Mouse (Mus musculus) midbrain, embryonic 12.5 days (tissue): ENCODE results near the gene Rtp2. TPM values are rescaled to one million over a fixed set of nuclear protein-coding genes. Genes with fewer than 3 reads are reported as not detected.
"Not testable (repeated sequence)": the region's sequence is repeated elsewhere in the genome, so short reads cannot be mapped to it uniquely, and the experiment has no call there.

Experiments used
- ATAC-seq: fragments of 200-750 bp; cut with Nextera tagmentation; 2 replicates; pipeline ENCODE4 v1.8.0; 2017; ENCODE audit warnings: low read depth, moderate TSS enrichment, moderate library complexity; ENCODE audit not compliant: low FRiP score
- H3K27ac ChIP-seq: fragments of 300-500 bp; sonication (generic); replicated peaks from 2 replicates; pipeline ENCODE4 v1.5.1; 2016; ENCODE audit warnings: mild to moderate bottlenecking
- H3K27me3 ChIP-seq: fragments of 300-500 bp; sonication (generic); 2 replicates; pipeline ENCODE4 v1.6.1; 2016; ENCODE audit warnings: mild to moderate bottlenecking
- H3K36me3 ChIP-seq: fragments of 300-500 bp; sonication (generic); 2 replicates; pipeline ENCODE4 v1.6.1; 2016
- H3K4me1 ChIP-seq: fragments of 300-500 bp; sonication (generic); 2 replicates; pipeline ENCODE4 v1.6.1; 2016
- H3K4me2 ChIP-seq: fragments of 300-500 bp; sonication (generic); replicated peaks from 2 replicates; pipeline ENCODE4 v1.6.1; 2016; ENCODE audit warnings: mild to moderate bottlenecking, moderate library complexity
- H3K4me3 ChIP-seq: fragments of 300-500 bp; sonication (generic); 2 replicates; pipeline ENCODE4 v1.5.1; 2016; ENCODE audit warnings: mild to moderate bottlenecking
- H3K9ac ChIP-seq: fragments of 300-500 bp; sonication (generic); replicated peaks from 2 replicates; pipeline ENCODE4 v1.6.1; 2016; ENCODE audit warnings: mild to moderate bottlenecking, moderate library complexity
- H3K9me3 ChIP-seq: fragments of 300-500 bp; sonication (generic); 2 replicates; pipeline ENCODE4 v1.6.1; 2016; ENCODE audit warnings: mild to moderate bottlenecking
- WGBS: fragments of 180-500 bp; shearing (Covaris S2); methylation state at CpG from one replicate; pipeline ENCODE4 v1.1.7; 2016; 5-methylcytosine and 5-hydroxymethylcytosine counted together
- polyA plus RNA-seq: library from polyadenylated mRNA; unstranded; fragments of >200 nt; fragmentation: Nextera tagmentation; extraction: Ambion mirVana; gene quantifications from 2 replicates; pipeline ENCODE4 v1.2.1, GENCODE M21; 2016

Rtp2 gene
- polyA plus RNA-seq, 1 experiment from 2014 or later, result not detected

DNA sequence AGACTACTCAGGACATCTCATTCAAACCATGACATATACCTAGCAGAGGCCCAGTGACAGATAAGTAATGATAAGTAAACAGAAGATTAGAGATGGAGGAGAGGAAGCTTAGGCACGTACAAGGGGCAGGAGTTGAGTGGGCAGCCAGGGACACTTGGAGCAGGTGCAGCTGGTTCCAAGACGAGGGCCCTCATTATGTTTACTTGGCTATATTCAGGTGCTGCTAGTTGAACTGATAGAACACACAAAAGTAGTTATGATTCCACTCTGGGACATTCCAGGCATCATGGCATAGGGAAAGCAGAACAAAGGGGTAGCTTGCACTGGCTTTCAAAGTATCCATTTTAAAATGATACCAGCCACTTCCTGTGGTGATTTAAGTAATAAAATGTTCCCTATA is 2.2 kb upstream of the Rtp2 start:
- no peak overlapping the region for H3K4me3 ChIP-seq
- 77% methylated on average over 2 of the region's 2 CpGs for WGBS
- H3K27me3 ChIP-seq, result no peaks in the 10 kb centered on the region
- H3K4me1 ChIP-seq, result no peaks in the 10 kb centered on the region
- H3K36me3 ChIP-seq, result no peaks in the 10 kb centered on the region
- no peak for ATAC-seq
- no peak overlapping the region for H3K9ac ChIP-seq
- H3K9me3 ChIP-seq, result no peaks in the 10 kb centered on the region
- H3K27ac ChIP-seq, result no peak overlapping the region
- no peak overlapping the region for H3K4me2 ChIP-seq

DNA sequence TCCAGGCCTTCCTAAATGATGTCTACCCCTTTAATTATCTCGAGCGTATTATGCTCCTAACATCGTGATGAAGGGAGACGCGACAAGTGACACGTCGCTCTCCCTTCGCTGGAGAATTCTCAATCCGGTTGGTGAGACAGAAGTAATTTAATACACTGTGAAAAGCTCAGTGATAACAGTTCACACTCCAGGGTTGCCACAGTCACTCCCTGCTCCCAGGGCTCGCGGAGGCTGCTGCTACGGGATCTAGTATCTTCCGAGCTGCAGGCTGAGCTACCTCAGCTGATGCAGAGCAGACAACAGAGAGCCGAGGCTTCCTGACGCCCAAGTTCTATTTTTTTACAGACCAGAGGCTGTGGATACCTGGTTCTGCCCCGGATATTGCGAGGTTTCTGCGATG is 919 bp downstream of the Rtp2 start:
- Histone ChIP-seq H3K4me1 (no peaks in the 10 kb centered on the region), H3K27me3 (no peaks in the 10 kb centered on the region), H3K9ac (no peak overlapping the region), H3K9me3 (no peaks in the 10 kb centered on the region), H3K36me3 (no peaks in the 10 kb centered on the region), H3K4me2 (no peak overlapping the region), H3K4me3 (no peak overlapping the region), H3K27ac (no peak overlapping the region)
- WGBS, result 85% methylated on average over 18 of the region's 18 CpGs
- no peak for ATAC-seq

DNA sequence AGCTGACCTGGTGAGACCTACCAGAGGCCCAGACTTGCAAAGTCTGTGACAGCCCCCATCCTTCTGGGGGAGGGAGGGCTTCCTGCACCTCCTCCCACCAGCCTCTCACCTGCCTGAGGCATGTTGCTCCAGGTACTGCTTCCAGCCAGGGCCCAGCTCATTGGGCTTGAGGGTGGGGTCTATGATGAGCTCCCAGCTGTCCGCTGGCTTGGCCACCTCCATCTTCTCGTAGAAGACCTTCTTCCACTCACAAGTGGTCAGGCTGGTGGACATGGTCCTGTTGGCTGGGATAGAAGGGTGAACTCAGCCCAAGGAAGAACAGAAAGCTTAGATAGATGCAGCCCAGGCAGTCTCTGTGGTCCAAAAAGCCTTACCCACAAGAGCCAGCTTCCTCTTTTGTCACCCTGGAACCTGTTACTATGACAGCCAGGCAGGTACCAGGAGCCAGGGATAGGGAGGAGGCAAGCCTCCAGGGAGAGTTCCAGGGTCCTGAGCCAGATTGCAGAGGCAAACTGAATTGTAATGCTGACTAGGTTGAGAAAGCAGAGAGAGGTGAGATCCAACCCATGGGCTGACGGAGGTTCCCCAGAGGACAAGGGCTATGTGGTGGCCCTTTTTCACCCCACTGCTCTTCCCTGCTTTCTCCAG is 1.6 kb downstream of the Rtp2 start:
- H3K9ac ChIP-seq, result no peak overlapping the region
- no peak overlapping the region for H3K4me2 ChIP-seq
- no peak overlapping the region for H3K4me3 ChIP-seq
- no peak overlapping the region for H3K27ac ChIP-seq
- H3K27me3 ChIP-seq, result no peaks in the 10 kb centered on the region
- no peaks in the 10 kb centered on the region for H3K4me1 ChIP-seq
- no peaks in the 10 kb centered on the region for H3K36me3 ChIP-seq
- ATAC-seq, result no peak
- H3K9me3 ChIP-seq, result no peaks in the 10 kb centered on the region
- 87% methylated on average over 3 of the region's 3 CpGs for WGBS

DNA sequence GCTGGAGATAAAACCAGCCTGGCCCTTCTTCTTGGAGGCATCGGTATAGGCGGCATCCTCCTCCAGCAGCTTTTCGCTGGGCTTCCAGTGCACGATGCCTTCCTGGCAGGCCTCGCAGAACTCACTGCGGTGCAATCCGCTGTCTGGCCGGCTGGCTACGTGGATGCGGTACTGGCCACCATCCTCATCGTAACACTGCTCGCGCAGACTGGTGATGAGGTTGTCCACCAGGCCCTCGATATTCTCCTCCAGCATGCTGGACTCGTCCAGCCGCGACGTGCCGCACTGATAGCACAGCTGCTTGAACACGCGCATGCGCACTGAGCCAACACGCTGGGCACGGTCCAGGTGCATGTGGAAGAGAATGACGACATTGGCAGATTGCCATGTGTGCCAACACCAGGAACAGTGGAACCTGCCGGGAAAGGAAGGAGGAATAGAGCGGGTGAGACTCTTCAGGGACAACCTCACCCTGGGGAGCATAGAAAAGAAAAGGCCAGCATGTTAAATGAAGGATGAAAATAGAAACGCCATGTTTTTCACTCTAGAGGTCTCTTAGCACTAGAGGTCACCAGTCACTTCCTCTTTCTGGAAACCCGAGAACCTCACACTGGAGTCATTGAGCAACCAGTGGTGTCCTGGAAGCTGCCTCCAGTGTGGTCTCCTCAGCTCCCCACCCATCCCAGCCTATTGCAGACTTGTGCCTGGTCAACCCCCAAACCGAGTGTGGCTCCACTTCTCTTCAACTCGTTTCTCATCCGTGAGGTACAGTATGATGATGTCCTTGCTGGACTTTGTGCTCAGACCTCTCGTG is 4.7 kb downstream of the Rtp2 start:
- H3K4me3 ChIP-seq, result no peak overlapping the region
- no peak overlapping the region for H3K27ac ChIP-seq
- H3K36me3 ChIP-seq, result no peaks in the 10 kb centered on the region
- 93% methylated on average over 33 of the region's 33 CpGs for WGBS
- H3K4me2 ChIP-seq, result no peak overlapping the region
- no peaks in the 10 kb centered on the region for H3K27me3 ChIP-seq
- ATAC-seq, result no peak
- H3K9me3 ChIP-seq, result no peaks in the 10 kb centered on the region
- H3K4me1 ChIP-seq, result no peaks in the 10 kb centered on the region
- no peak overlapping the region for H3K9ac ChIP-seq

DNA sequence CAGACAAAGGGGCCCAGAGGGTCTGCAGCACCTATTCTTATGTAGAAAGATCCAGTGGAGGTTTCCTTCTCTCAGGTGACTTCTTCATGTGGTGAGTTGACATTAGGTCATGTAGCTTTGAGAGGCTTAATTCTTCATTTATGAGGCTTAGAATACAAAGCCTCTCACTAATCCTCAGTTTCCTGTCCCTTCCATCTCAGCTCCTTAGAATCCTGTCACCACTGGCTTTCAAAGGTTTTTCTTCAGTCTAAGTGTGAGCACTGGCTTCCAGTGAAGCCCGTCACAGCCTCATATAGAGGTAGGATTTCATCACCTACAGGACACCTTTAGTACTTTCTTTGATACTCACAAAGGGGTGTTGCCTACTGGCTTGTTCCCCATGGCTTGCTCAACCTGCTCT is 9.3 kb downstream of the Rtp2 start:
- Histone ChIP-seq H3K4me3 (no peak overlapping the region), H3K27me3 (no peaks in the 10 kb centered on the region), H3K36me3 (no peaks in the 10 kb centered on the region), H3K4me1 (no peaks in the 10 kb centered on the region), H3K4me2 (no peak overlapping the region), H3K9ac (no peak overlapping the region), H3K9me3 (no peaks in the 10 kb centered on the region), H3K27ac (no peak overlapping the region)
- ATAC-seq, result no peak
- WGBS, result 81% methylated on average over 1 of the region's 1 CpGs

DNA sequence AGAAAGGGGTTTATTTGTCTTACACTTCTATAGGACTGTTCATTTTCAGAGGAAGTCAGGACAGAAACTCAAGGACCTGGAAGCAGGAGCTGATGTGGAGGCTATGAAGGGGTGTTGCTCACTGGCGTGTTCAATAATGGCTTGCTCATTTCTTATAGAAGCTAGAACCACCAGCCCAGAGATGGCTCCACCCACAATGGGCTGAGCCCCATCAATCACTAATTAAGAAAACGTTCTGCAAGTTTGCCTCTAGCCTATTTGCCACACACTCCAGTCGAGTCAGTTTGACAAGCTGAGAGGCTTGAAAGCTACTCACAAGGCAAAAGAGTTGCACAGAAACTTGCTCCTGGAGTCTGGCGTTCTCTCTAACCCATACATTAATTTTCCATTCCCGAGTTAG is 10.5 kb downstream of the Rtp2 start:
- no peak overlapping the region for H3K4me2 ChIP-seq
- H3K4me3 ChIP-seq, result no peak overlapping the region
- WGBS, result 89% methylated on average over 5 of the region's 5 CpGs
- no peaks in the 10 kb centered on the region for H3K36me3 ChIP-seq
- no peaks in the 10 kb centered on the region for H3K4me1 ChIP-seq
- ATAC-seq, result no peak
- H3K27ac ChIP-seq, result no peak overlapping the region
- H3K9ac ChIP-seq, result no peak overlapping the region
- H3K9me3 ChIP-seq, result no peaks in the 10 kb centered on the region
- no peaks in the 10 kb centered on the region for H3K27me3 ChIP-seq

DNA sequence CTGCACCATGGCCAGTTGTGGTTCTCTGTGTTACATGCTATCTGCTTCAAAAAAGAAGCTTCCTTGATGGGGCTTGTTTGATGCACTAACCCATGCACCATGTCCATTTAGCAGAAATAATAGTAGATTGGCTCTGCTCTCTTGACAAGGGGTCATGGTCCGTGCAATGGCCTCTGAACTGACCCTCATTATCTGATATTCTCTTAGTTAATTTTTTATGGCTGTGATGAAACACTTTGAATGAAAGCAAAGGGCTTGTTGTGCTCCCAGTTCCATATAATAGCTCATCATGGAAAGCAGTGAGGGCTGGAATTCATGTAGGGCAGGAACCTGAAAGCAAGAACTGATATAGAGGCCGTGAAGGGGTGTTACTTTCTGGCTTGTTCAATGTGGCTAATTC is 12.8 kb downstream of the Rtp2 start:
- Histone ChIP-seq H3K9ac (no peak overlapping the region), H3K27ac (no peak overlapping the region), H3K4me1 (no peaks in the 10 kb centered on the region), H3K27me3 (no peaks in the 10 kb centered on the region), H3K9me3 (no peaks in the 10 kb centered on the region), H3K4me2 (no peak overlapping the region), H3K4me3 (no peak overlapping the region), H3K36me3 (no peaks in the 10 kb centered on the region)
- 92% methylated on average over 2 of the region's 2 CpGs for WGBS
- no peak for ATAC-seq

DNA sequence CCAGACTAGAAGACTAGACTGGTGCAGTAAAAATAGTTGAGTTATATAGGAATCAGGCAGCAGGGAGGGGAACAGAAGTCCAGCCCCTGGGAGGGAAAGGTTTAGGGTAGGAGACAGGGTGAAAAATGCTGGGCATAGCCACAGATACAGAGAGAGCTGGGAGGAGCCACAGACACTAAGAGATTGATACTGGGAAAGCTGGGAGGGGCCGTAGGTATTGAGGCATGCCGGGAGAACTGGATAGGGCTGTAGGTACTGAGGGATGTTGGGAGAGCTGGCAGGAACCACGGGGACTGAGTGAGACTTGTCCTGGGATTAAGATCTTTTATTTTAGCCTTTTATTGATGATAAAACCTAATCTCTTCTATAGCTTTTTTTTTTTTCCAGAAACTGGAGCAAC is 18.8 kb downstream of the Rtp2 start:
- Histone ChIP-seq H3K4me3 (no peak overlapping the region), H3K36me3 (no peaks in the 10 kb centered on the region), H3K9me3 (no peaks in the 10 kb centered on the region), H3K4me2 (no peak overlapping the region), H3K27ac (no peak overlapping the region), H3K9ac (no peak overlapping the region), H3K27me3 (no peaks in the 10 kb centered on the region), H3K4me1 (no peaks in the 10 kb centered on the region)
- ATAC-seq, result no peak
- 60% methylated on average over 3 of the region's 3 CpGs for WGBS

DNA sequence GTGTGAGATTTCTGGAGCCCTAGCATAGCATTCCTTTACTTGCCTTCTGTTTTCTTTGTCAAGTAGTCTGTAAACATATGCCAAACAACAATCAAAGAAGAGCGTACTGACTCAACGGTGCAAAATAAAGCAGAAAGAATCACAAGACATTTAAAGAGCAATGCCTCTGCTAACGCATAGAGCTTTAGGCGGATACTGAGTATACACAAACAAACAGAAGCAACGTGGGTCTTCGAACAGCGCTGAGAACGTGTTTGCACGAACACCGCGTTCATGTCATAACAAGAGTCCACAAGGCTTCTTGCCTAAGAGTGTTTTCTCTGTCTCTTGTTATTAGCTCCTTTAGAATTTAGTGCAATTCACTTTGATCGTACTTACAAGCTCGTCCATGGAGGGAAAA is 19.5 kb downstream of the Rtp2 start:
- H3K27ac ChIP-seq, result no peak overlapping the region
- no peaks in the 10 kb centered on the region for H3K9me3 ChIP-seq
- H3K36me3 ChIP-seq, result no peaks in the 10 kb centered on the region
- 85% methylated on average over 13 of the region's 13 CpGs for WGBS
- no peak overlapping the region for H3K4me2 ChIP-seq
- no peaks in the 10 kb centered on the region for H3K4me1 ChIP-seq
- no peak overlapping the region for H3K9ac ChIP-seq
- H3K4me3 ChIP-seq, result no peak overlapping the region
- no peaks in the 10 kb centered on the region for H3K27me3 ChIP-seq
- no peak for ATAC-seq

DNA sequence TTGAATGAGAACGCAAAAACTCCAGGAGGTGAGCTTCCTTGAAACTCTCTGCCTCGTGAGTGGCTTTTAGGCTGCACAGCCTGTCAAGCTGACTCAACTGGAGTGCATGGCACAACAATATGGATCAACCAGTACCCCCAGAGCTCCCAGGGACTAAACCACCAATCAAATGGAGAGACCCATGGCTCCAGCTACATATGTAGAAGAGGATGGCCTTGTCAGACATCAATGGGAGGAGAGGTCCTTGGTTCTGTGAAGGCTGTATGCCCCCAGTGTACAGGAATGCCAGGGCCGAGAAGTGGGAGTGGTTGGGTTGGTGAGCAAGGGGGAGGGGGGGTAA is 23.2 kb downstream of the Rtp2 start:
- not testable (repeated sequence) for H3K36me3 ChIP-seq, H3K9ac ChIP-seq, H3K4me3 ChIP-seq, H3K27ac ChIP-seq, H3K27me3 ChIP-seq, H3K9me3 ChIP-seq, ATAC-seq, H3K4me2 ChIP-seq, H3K4me1 ChIP-seq
- WGBS, result 87% methylated on average over 3 of the region's 3 CpGs

DNA sequence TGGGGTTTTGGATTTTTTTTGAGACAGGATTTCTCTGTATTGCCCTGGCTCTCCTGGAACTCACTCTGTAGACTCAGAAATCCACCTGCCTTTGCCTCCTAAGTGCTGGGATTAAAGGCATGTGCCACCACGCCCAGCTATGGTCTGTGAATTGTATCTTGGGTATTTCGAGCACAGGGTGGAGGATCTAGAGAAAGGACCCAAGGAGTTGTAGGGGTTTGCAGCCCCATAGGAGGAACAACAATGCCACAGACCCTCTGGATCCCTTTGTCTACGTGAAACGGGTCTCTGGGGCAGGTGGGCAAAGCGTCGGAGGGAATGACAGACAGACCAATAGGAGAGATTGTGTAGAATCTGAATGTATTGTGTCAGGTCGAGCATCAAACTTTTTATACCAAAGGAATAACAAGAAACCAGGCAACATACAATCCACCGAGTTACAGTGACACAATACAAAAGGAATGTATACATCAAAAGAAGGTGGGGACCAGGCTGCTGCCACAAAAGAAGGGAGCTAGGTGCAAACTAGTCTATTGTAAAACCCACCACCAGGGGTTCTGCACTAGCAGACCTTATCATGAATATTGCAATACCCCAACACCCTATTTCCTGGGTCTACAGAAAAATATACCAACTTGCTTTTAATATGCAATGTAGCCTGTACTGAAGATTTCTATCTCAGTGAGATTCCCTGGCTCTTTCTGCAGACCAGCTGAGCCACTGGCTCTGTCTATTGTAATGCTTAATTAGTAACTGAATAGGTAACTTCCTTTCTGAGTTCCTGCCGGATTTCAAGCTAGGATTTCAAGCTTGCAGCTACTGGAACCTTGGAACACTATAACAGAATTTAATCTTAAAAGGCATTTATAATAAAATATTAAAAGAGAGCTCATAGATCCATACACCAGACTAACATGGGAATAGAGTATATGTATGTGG is 23.8 kb downstream of the Rtp2 start:
- H3K4me2 ChIP-seq, H3K4me3 ChIP-seq, H3K27me3 ChIP-seq, H3K36me3 ChIP-seq, H3K9ac ChIP-seq, H3K9me3 ChIP-seq, ATAC-seq, H3K27ac ChIP-seq, H3K4me1 ChIP-seq: not testable (repeated sequence)
- 82% methylated on average over 9 of the region's 9 CpGs for WGBS

DNA sequence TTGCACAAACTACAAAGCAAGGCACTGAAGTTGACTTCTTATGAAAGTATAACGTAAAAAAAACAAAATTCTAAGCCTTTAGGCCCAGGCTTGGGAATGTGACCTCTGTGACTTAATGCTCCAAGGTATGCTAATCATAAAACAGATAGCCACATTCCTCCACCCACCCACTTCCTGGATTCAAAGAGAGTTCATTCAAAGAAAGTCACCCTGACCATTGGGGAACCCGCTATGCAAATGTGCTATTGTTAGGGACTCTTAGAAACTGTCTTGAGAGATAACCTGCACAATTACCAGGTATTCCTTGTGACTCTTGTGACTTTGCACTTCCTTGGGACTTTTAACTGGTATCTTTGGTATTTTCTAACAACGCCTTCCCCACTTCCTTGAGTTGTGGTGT is 25.6 kb downstream of the Rtp2 start:
- WGBS, result 89% methylated on average over 3 of the region's 3 CpGs
- not testable (repeated sequence) for H3K9me3 ChIP-seq, H3K9ac ChIP-seq, H3K27me3 ChIP-seq, H3K4me2 ChIP-seq, H3K27ac ChIP-seq, H3K36me3 ChIP-seq, ATAC-seq, H3K4me1 ChIP-seq, H3K4me3 ChIP-seq
